Mouse (Mus musculus) liver, embryonic 18 days (tissue): ENCODE data around the gene Vmn2r101. TPM values are rescaled to one million over a fixed set of nuclear protein-coding genes. Genes with fewer than 3 reads are reported as not detected.

ENCODE experiments used
- polyA plus RNA-seq: library from polyadenylated mRNA; depleted of rRNA; stranded (reverse); fragments of >200 nt; gene quantifications from 2 replicates; pipeline ENCODE4 v1.2.3, GENCODE M21; 2012; rRNA removed

Gene Vmn2r101
- not detected in 2 replicates for polyA plus RNA-seq

DNA sequence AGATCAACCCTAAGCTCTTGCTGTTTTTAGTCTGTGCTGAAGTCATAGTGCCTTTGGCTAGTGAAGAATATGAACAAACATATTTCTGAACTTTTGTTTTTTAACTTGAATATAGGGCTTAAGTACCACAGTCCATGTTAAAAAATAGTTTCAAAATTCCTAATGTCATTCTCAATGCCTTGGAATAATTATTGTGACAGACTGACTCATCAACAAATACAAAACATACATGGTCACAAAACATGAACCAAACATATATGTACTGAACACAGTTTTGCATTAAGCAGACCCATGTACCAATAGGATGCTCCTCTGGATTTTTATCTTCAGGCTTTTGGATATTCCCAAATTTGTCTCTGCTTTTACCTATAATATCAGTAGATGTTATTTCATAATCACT lies at the start of gene Vmn2r101:
Gene Vmn2r101, plus strand, starts transcription at position 301 of the 400 bp plus-strand sequence.

DNA sequence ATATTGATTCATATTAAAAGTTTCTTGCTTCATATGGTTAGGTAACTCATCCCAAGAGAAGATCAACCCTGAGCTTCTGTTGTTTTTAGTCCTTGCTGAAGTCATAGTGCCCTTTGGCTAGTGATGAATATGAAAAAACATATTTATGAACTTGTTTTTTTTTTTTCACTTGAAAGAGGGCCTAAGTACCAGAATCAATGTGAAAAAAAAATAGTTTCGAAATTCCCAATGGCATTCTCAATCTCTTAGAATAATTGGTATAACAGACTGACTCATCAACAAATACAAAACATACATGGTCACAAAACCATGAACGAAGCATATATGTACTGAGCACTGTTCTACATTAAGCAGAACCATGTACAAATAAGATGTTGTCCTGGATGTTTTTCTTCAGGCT lies 83.0 kb downstream of the Vmn2r101 start, which contains the start of gene Vmn2r102:
Gene Vmn2r102, plus strand, starts transcription at position 301 of the 400 bp plus-strand sequence.

Other genes with a start within 250 kb of the Vmn2r101 start
- gene Vmn2r99, start 215.3 kb upstream of the Vmn2r101 start, polyA plus RNA-seq, result not detected in 2 replicates
- gene Vmn2r100, start 72.5 kb upstream of the Vmn2r101 start, polyA plus RNA-seq, result not detected in 2 replicates
- not detected in 2 replicates for gene Vmn2r102, start 83.1 kb downstream of the Vmn2r101 start, polyA plus RNA-seq
- gene Vmn2r103, start 196.1 kb downstream of the Vmn2r101 start, polyA plus RNA-seq, result not detected in 2 replicates